Mouse (Mus musculus): Measurements from ENCODE around the gene Agpat3. TPM values are rescaled to one million over a fixed set of nuclear protein-coding genes. Genes with fewer than 3 reads are reported as not detected.

Agpat3 gene
- polyA plus RNA-seq, 1 experiment, result 95.0 TPM

DNA sequence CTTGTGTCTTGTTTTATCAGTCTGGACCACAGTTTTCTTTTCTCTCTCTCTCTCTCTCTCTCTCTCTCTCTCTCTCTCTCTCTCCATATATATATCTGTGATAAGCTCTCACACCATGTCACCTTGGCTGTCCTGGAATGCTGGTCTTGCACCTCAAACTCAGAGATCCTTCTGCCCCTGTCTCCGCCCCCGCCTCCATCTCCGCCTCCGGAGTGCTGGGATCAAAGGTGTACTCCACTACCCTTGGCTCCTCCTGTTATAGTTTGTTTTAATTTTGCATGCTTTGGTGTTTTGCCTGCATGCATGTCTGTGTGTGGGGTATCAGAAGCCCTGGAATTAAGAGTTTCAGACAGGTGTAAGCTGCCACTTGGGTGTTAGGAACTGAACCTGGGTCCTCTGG is 76.0 kb downstream of the Agpat3 start:
- Histone ChIP-seq H3ac (ENCODE audit: control insufficient read depth, insufficient read length, low read depth) (no peak overlapping the region), H3K27me3 (ENCODE audit: control insufficient read depth, insufficient read depth, insufficient read length) (no peaks in the 10 kb centered on the region), H3K79me3 (ENCODE audit: low read depth) (no peaks in the 10 kb centered on the region), H3K4me3 (ENCODE audit: insufficient read depth, poor library complexity, severe bottlenecking) (no peak overlapping the region), H3K36me3 (ENCODE audit: control insufficient read depth, insufficient read depth) (peaks cover 22% of the 10 kb centered on the region), H3K79me2 (ENCODE audit: control insufficient read depth, insufficient read depth) (no peaks in the 10 kb centered on the region)
- TF ChIP-seq FOSL1 (IDR thresholded peaks at IDR 0.05; ENCODE audit: insufficient read depth, low read length, poor library complexity, severe bottlenecking), result no peak
- no peak for TF ChIP-seq MAX (IDR thresholded peaks at IDR 0.05)
- TF ChIP-seq MYOD1 (IDR thresholded peaks at IDR 0.05; ENCODE audit: control insufficient read depth, insufficient read length, low read depth), result no peak
- TF ChIP-seq CEBPB (IDR thresholded peaks at IDR 0.05; ENCODE audit: low read depth), result no peak
- TF ChIP-seq MYOG (IDR thresholded peaks at IDR 0.05; ENCODE audit: control insufficient read depth, extremely low read depth, insufficient read length), result no peak
- TF ChIP-seq CTCF (IDR thresholded peaks at IDR 0.05; ENCODE audit: control insufficient read depth, insufficient read depth, insufficient read length), result no peak
- TF ChIP-seq USF1 (IDR thresholded peaks at IDR 0.05; ENCODE audit: low read depth), result no peak

- TF ChIP-seq CTCF (IDR thresholded peaks at IDR 0.05; ENCODE audit: control insufficient read depth, insufficient read depth, insufficient read length), result no peak
- TF ChIP-seq MYOG (IDR thresholded peaks at IDR 0.05; ENCODE audit: control insufficient read depth, extremely low read depth, insufficient read length), result no peak
- TF ChIP-seq MYOD1 (IDR thresholded peaks at IDR 0.05; ENCODE audit: control insufficient read depth, insufficient read length, low read depth), result no peak
- no peak for TF ChIP-seq MAX (IDR thresholded peaks at IDR 0.05)
- TF ChIP-seq FOSL1 (IDR thresholded peaks at IDR 0.05; ENCODE audit: insufficient read depth, low read length, poor library complexity, severe bottlenecking), result no peak
- TF ChIP-seq CEBPB (IDR thresholded peaks at IDR 0.05; ENCODE audit: low read depth), result no peak
- no peak for TF ChIP-seq USF1 (IDR thresholded peaks at IDR 0.05; ENCODE audit: low read depth)
- Histone ChIP-seq H3K36me3 (ENCODE audit: control insufficient read depth, insufficient read depth) (peaks cover 7% of the 10 kb centered on the region), H3K27me3 (ENCODE audit: control insufficient read depth, insufficient read depth, insufficient read length) (no peaks in the 10 kb centered on the region), H3K4me3 (ENCODE audit: insufficient read depth, poor library complexity, severe bottlenecking) (no peak overlapping the region), H3K79me3 (ENCODE audit: low read depth) (no peaks in the 10 kb centered on the region), H3ac (ENCODE audit: control insufficient read depth, insufficient read length, low read depth) (no peak overlapping the region), H3K79me2 (ENCODE audit: control insufficient read depth, insufficient read depth) (no peaks in the 10 kb centered on the region)
Measured at GRCm38 (mm10) chr10:78272932-78273331, 79.4 kb downstream of the Agpat3 start.

DNA sequence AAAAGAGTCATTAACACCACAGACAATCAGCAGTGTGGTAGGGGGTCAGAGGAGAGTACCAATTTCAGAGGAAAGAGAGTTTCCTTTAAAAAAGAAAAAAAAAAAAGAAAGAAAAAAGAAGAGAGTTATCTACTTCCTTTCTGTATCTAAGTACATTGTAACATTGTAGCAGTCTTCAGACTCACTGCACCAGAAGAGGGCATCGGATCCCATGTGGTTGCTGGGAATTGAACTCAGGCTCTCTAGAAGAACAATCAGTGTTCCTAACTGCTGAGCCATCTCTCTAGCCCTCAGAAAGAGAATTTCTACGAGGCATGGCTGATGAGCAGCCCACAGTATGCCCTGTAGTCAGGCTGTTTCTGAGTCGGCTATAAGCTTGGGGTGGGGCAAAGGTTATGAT is 86.4 kb downstream of the Agpat3 start:
- H3ac ChIP-seq (ENCODE audit: control insufficient read depth, insufficient read length, low read depth), result no peak overlapping the region
- peaks cover 3% of the 10 kb centered on the region for H3K27me3 ChIP-seq (ENCODE audit: control insufficient read depth, insufficient read depth, insufficient read length)
- no peak overlapping the region for H3K4me3 ChIP-seq (ENCODE audit: insufficient read depth, poor library complexity, severe bottlenecking)
- TF ChIP-seq USF1 (IDR thresholded peaks at IDR 0.05; ENCODE audit: low read depth), result no peak
- no peak for TF ChIP-seq CTCF (IDR thresholded peaks at IDR 0.05; ENCODE audit: control insufficient read depth, insufficient read depth, insufficient read length)
- TF ChIP-seq CEBPB (IDR thresholded peaks at IDR 0.05; ENCODE audit: low read depth), result no peak
- TF ChIP-seq MYOD1 (IDR thresholded peaks at IDR 0.05; ENCODE audit: control insufficient read depth, insufficient read length, low read depth), result no peak
- TF ChIP-seq MAX (IDR thresholded peaks at IDR 0.05), result no peak
- no peak for TF ChIP-seq MYOG (IDR thresholded peaks at IDR 0.05; ENCODE audit: control insufficient read depth, extremely low read depth, insufficient read length)
- no peak for TF ChIP-seq FOSL1 (IDR thresholded peaks at IDR 0.05; ENCODE audit: insufficient read depth, low read length, poor library complexity, severe bottlenecking)
- no peaks in the 10 kb centered on the region for H3K79me3 ChIP-seq (ENCODE audit: low read depth)
- H3K79me2 ChIP-seq (ENCODE audit: control insufficient read depth, insufficient read depth), result no peaks in the 10 kb centered on the region
- no peaks in the 10 kb centered on the region for H3K36me3 ChIP-seq (ENCODE audit: control insufficient read depth, insufficient read depth)

DNA sequence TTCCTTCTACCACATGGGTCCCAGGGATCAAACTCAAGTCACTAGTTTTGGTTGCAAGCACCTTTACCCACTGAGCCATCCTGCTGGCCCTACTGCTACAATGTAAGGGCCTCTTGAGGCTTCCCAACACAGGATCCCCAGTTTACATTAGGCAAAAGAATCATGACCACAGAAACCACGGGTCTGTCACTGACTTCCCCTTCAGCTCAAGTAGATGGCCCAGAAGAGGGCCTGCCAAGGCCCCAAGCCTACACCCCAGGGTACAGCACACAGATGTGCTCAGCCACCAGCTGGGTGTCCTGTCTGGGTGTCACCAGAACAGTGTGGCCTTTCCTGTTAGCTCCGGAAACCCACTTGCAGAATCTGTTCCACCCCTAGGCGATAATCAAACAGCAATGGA is 87.6 kb downstream of the Agpat3 start:
- no peak for TF ChIP-seq CEBPB (IDR thresholded peaks at IDR 0.05; ENCODE audit: low read depth)
- TF ChIP-seq MAX (IDR thresholded peaks at IDR 0.05), result no peak
- no peak for TF ChIP-seq FOSL1 (IDR thresholded peaks at IDR 0.05; ENCODE audit: insufficient read depth, low read length, poor library complexity, severe bottlenecking)
- no peak for TF ChIP-seq USF1 (IDR thresholded peaks at IDR 0.05; ENCODE audit: low read depth)
- TF ChIP-seq CTCF (IDR thresholded peaks at IDR 0.05; ENCODE audit: control insufficient read depth, insufficient read depth, insufficient read length), result no peak
- TF ChIP-seq MYOG (IDR thresholded peaks at IDR 0.05; ENCODE audit: control insufficient read depth, extremely low read depth, insufficient read length), result no peak
- no peak for TF ChIP-seq MYOD1 (IDR thresholded peaks at IDR 0.05; ENCODE audit: control insufficient read depth, insufficient read length, low read depth)
- no peaks in the 10 kb centered on the region for H3K36me3 ChIP-seq (ENCODE audit: control insufficient read depth, insufficient read depth)
- no peaks in the 10 kb centered on the region for H3K79me2 ChIP-seq (ENCODE audit: control insufficient read depth, insufficient read depth)
- H3K4me3 ChIP-seq (ENCODE audit: insufficient read depth, poor library complexity, severe bottlenecking), result no peak overlapping the region
- H3K27me3 ChIP-seq (ENCODE audit: control insufficient read depth, insufficient read depth, insufficient read length), result peaks cover 9% of the 10 kb centered on the region
- no peaks in the 10 kb centered on the region for H3K79me3 ChIP-seq (ENCODE audit: low read depth)
- H3ac ChIP-seq (ENCODE audit: control insufficient read depth, insufficient read length, low read depth), result no peak overlapping the region

GRCm38 (mm10) chr10:78260916-78261650 is 91.2 kb downstream of the Agpat3 start:
- Histone ChIP-seq H3K27me3 (ENCODE audit: control insufficient read depth, insufficient read depth, insufficient read length) (peaks cover 9% of the 10 kb centered on the region), H3K36me3 (ENCODE audit: control insufficient read depth, insufficient read depth) (no peaks in the 10 kb centered on the region), H3K4me3 (ENCODE audit: insufficient read depth, poor library complexity, severe bottlenecking) (no peak overlapping the region), H3ac (ENCODE audit: control insufficient read depth, insufficient read length, low read depth) (no peak overlapping the region), H3K79me3 (ENCODE audit: low read depth) (no peaks in the 10 kb centered on the region), H3K79me2 (ENCODE audit: control insufficient read depth, insufficient read depth) (no peaks in the 10 kb centered on the region)
- no peak for TF ChIP-seq FOSL1 (IDR thresholded peaks at IDR 0.05; ENCODE audit: insufficient read depth, low read length, poor library complexity, severe bottlenecking)
- no peak for TF ChIP-seq MYOD1 (IDR thresholded peaks at IDR 0.05; ENCODE audit: control insufficient read depth, insufficient read length, low read depth)
- TF ChIP-seq CEBPB (IDR thresholded peaks at IDR 0.05; ENCODE audit: low read depth), result no peak
- no peak for TF ChIP-seq USF1 (IDR thresholded peaks at IDR 0.05; ENCODE audit: low read depth)
- no peak for TF ChIP-seq MAX (IDR thresholded peaks at IDR 0.05)
- no peak for TF ChIP-seq CTCF (IDR thresholded peaks at IDR 0.05; ENCODE audit: control insufficient read depth, insufficient read depth, insufficient read length)

All from C2C12 (cell line).